Mouse (Mus musculus) limb, embryonic 13.5 days (tissue): ENCODE data around the gene Ubac2. TPM values are rescaled to one million over a fixed set of nuclear protein-coding genes. Genes with fewer than 3 reads are reported as not detected.
"Not testable (repeated sequence)": the region's sequence is repeated elsewhere in the genome, so short reads cannot be mapped to it uniquely, and the experiment has no call there.

Experiments
- ATAC-seq: fragments of 200-750 bp; cut with Nextera tagmentation; 2 replicates; pipeline ENCODE4 v1.8.0; 2017; ENCODE audit warnings: low read depth, moderate number of reproducible peaks, moderate TSS enrichment; ENCODE audit not compliant: low FRiP score
- H3K27ac ChIP-seq: fragments of 300-500 bp; sonication (generic); 2 replicates; pipeline ENCODE4 v1.5.1; 2015; ENCODE audit warnings: inconsistent platforms, mild to moderate bottlenecking, moderate library complexity
- H3K27me3 ChIP-seq: fragments of 300-500 bp; sonication (generic); 2 replicates; pipeline ENCODE4 v1.6.1; 2015; ENCODE audit warnings: mild to moderate bottlenecking, inconsistent platforms
- H3K36me3 ChIP-seq: fragments of 300-500 bp; sonication (generic); 2 replicates; pipeline ENCODE4 v1.6.1; 2015; ENCODE audit warnings: inconsistent platforms, mild to moderate bottlenecking, moderate library complexity
- H3K4me1 ChIP-seq: fragments of 300-500 bp; sonication (generic); 2 replicates; pipeline ENCODE4 v1.6.1; 2015; ENCODE audit warnings: inconsistent platforms
- H3K4me2 ChIP-seq: fragments of 300-500 bp; sonication (generic); replicated peaks from 2 replicates; pipeline ENCODE4 v1.6.1; 2015; ENCODE audit warnings: inconsistent platforms, mild to moderate bottlenecking, moderate library complexity
- H3K4me3 ChIP-seq: fragments of 300-500 bp; sonication (generic); 2 replicates; pipeline ENCODE4 v1.5.1; 2015; ENCODE audit warnings: moderate library complexity, mild to moderate bottlenecking, inconsistent platforms
- H3K9ac ChIP-seq: fragments of 300-500 bp; sonication (generic); 2 replicates; pipeline ENCODE4 v1.6.1; 2015; ENCODE audit warnings: mild to moderate bottlenecking, inconsistent platforms
- H3K9me3 ChIP-seq: fragments of 300-500 bp; sonication (generic); 2 replicates; pipeline ENCODE4 v1.6.1; 2016; ENCODE audit warnings: inconsistent platforms
- WGBS: fragments of 180-500 bp; shearing (Covaris S2); methylation state at CpG from one replicate; pipeline ENCODE4 v1.1.7; 2015; 5-methylcytosine and 5-hydroxymethylcytosine counted together
- polyA plus RNA-seq: library from polyadenylated mRNA; unstranded; fragments of >200 nt; fragmentation: Nextera tagmentation; extraction: Ambion mirVana; gene quantifications from 2 replicates; pipeline ENCODE4 v1.2.1, GENCODE M21; 2015

The Ubac2 gene
- 69.2 and 71.6 TPM in 2 replicates for polyA plus RNA-seq

DNA sequence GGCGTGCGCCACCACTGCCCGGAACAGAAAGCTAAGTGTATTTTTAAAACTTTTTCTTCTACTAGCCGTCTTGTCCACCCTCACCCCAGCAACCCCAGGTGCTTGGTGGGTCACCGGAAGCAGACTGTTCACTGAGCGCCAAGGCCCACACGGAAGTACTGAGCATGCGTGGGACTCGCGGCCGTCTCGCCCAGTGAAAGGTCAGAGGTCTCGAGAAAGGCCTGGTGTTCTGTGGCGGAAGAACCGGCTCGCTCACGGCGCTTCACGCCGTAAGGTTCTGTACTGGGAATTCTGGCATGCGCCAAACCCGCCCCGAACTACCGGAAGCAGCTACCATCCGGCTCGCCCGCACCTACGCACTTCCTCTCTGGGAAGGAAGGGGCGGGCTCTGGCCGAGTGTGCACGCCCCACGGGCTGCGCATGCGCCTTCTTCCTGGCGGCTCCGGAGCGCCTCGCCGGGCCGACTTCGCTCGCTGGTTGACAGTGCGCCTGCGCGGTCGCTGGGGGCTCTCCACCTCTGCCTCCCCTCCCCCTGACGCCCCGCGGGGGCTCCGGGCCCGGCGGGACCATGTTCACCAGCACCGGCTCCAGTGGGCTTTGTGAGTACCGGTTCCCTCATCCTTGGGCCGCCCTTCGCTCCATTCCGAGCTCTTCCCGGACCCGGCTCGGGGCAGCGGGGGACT, at the start of gene Ubac2:
Ubac2 (plus strand) TSS at position 445 of the 683 bp plus-strand sequence.
- Histone ChIP-seq H3K9me3 (no peaks in the 10 kb centered on the region), H3K27me3 (no peaks in the 10 kb centered on the region), H3K4me2 (peak within 1 kb of the TSS; percentile 93), H3K4me1 (peaks cover 9% of the 10 kb centered on the region), H3K27ac (peak within 1 kb of the TSS; percentile 86), H3K36me3 (peaks cover 2% of the 10 kb centered on the region; the same call in 1 of the 2 replicates), H3K9ac (peak within 1 kb of the TSS; percentile 92), H3K4me3 (peak within 1 kb of the TSS; percentile 94)
- ATAC-seq = peak; percentile 99
- under 1% methylated on average over 60 of the region's 61 CpGs for WGBS

DNA sequence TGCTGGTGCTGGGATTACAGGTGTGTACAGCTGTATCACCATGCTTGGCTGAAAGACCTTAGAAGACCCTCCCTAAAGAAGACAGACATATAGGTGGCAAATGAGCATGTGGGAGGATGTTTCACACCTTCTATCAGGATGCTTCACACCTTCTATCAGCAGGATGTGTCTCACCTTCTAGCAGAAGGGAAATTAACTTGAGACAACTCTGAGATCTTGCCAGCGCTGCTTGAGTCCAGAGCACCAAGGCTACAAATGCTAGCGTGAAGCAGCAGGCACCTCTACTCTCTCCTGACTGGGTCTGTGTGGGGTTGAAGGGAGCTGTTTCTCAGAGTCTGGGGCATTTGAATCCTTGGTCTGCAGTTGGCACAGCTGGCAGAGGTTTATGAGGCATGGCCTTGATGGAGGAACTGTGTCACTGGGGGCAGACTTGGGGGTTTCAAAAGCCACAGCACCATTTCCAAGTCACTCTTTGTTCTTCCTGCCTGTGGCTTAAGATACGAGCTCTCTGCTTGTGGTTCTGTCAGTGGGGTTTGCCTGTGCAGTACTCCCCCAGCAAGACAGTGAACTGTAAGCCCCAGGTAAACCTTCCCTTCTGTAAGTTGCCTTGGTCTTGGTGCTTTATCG, 48.5 kb upstream of the Ubac2 start:
- Histone ChIP-seq H3K27ac (no peak overlapping the region), H3K9ac (no peak overlapping the region), H3K27me3 (no peaks in the 10 kb centered on the region), H3K4me2 (no peak overlapping the region), H3K4me3 (no peak overlapping the region), H3K36me3 (no peaks in the 10 kb centered on the region), H3K9me3 (peaks cover 11% of the 10 kb centered on the region; the same call in 1 of the 2 replicates), H3K4me1 (peaks cover 9% of the 10 kb centered on the region; the same call in 1 of the 2 replicates)
- 79% methylated on average over 4 of the region's 4 CpGs for WGBS
- no peak for ATAC-seq

DNA sequence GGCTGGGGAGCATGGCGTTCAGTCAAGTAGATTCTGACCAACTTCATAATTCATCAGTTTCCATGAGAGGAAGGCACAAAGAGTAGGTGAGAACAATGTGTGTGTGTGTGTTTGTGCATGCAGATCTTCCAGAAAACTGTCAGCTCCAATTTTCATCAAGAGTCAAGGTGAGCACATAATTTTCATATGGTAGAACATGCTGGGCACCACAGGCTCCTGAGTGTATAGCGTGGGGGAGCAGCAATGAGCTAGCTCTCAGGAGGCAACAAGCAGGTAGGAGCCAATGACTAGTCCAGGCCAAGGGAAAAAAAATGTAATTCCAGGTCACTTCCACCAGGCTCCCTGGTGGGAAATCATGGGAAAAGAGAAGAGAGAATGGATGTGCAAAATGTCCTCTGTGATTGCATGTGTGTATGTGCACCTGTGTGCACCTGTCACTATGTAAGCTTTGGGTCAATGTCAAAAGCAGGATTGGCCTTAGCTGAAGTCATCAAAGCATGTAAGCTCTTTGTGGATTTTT, 45.4 kb upstream of the Ubac2 start:
- Histone ChIP-seq H3K36me3 (no peaks in the 10 kb centered on the region), H3K4me2 (no peak overlapping the region), H3K4me3 (no peak overlapping the region), H3K27ac (no peak overlapping the region), H3K9ac (no peak overlapping the region), H3K9me3 (peaks cover 23% of the 10 kb centered on the region), H3K27me3 (no peaks in the 10 kb centered on the region), H3K4me1 (no peaks in the 10 kb centered on the region)
- ATAC-seq = no peak
- WGBS = 76% methylated on average over 2 of the region's 2 CpGs

DNA sequence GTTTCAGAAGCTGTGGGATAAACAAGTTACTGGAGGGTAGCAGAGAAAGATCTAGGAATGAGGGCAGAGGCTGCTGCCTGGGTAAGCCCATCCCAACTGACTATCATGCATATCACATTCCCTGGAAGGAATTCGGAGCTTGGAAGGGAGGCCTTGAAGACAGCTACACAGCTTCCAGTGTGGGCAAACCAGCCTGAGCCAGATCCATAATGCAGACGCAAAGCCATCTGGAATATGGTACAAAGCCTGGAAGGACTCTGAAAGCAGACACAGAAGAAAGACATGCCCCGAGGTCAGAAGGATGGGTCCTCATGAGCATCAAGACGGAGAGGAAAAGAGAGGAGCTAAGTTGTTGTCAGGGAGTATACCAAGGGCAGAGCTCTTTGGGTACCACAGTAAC, 40.3 kb upstream of the Ubac2 start:
- 82% methylated on average over 4 of the region's 4 CpGs for WGBS
- H3K9me3 ChIP-seq = peaks cover 28% of the 10 kb centered on the region
- H3K4me2 ChIP-seq = no peak overlapping the region
- ATAC-seq = no peak
- no peak overlapping the region for H3K9ac ChIP-seq
- no peaks in the 10 kb centered on the region for H3K4me1 ChIP-seq
- no peak overlapping the region for H3K4me3 ChIP-seq
- no peaks in the 10 kb centered on the region for H3K36me3 ChIP-seq
- no peak overlapping the region for H3K27ac ChIP-seq
- H3K27me3 ChIP-seq = no peaks in the 10 kb centered on the region

DNA sequence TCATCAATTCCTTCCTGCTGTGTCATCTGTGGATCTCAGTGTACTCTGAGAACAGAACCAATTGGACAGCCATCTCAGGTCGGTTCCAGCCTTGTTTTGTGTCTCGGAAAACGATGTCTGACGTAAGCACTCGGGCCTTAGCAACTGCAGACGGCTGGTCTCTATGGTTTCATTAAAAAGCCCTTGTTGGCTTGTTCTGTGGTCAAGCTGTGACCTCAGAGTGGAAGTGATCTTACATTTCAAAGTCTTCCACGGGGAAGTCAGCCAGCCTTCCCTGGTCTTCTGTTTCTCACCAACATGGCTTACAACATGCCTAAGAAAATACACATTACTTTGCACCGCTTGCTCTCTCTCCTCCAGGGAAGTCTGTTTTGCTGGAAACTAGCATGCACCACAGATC, 38.2 kb upstream of the Ubac2 start:
- H3K4me3 ChIP-seq = no peak overlapping the region
- no peak overlapping the region for H3K4me2 ChIP-seq
- 87% methylated on average over 8 of the region's 8 CpGs for WGBS
- no peaks in the 10 kb centered on the region for H3K36me3 ChIP-seq
- H3K27me3 ChIP-seq = no peaks in the 10 kb centered on the region
- H3K27ac ChIP-seq = no peak overlapping the region
- no peaks in the 10 kb centered on the region for H3K4me1 ChIP-seq
- H3K9ac ChIP-seq = no peak overlapping the region
- peaks cover 22% of the 10 kb centered on the region for H3K9me3 ChIP-seq
- no peak for ATAC-seq

DNA sequence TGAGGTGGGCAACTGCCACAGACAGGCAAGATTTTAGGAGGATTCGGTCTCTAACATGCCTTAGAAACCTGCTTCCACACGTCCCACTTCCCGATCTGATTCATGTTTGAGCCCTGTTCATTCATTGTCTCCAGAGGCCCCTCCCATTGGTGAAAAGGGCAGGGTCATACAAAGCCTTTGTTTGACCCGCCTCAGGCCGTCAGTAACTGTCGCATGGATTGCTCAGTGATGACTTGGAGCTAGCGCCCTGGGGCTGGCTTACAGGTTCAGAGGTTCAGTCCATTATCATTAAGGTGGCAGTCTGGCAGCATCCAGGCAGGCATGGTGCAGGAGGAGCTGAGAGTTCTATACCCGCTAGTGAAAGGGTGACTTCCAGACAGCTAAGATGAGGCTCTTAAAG, 33.9 kb upstream of the Ubac2 start:
- Histone ChIP-seq H3K4me1 (no peaks in the 10 kb centered on the region), H3K4me2 (no peak overlapping the region), H3K27me3 (no peaks in the 10 kb centered on the region), H3K4me3 (no peak overlapping the region), H3K27ac (no peak overlapping the region), H3K36me3 (no peaks in the 10 kb centered on the region), H3K9ac (no peak overlapping the region), H3K9me3 (no peaks in the 10 kb centered on the region)
- ATAC-seq = no peak
- 77% methylated on average over 8 of the region's 8 CpGs for WGBS

DNA sequence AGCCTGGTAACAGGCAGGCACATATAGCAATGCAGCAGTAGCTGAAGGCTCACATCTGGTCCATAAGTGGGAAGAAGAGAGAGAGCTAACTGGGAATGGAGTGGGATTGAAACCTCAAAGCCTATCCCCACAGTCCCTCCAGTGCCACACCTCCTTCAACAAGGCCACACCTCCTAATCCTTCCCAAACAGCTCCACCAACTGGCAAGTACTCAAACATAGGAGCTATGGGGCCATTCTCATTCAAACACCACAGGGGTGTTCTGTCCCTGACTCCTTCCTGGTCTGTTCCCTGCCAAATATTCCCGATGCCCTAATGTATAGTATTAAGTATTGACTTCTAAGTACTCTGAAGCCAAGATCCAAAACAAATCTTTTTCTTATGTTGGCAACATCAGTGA, 27.2 kb upstream of the Ubac2 start:
- H3K27me3 ChIP-seq = no peaks in the 10 kb centered on the region
- 93% methylated on average over 1 of the region's 1 CpGs for WGBS

DNA sequence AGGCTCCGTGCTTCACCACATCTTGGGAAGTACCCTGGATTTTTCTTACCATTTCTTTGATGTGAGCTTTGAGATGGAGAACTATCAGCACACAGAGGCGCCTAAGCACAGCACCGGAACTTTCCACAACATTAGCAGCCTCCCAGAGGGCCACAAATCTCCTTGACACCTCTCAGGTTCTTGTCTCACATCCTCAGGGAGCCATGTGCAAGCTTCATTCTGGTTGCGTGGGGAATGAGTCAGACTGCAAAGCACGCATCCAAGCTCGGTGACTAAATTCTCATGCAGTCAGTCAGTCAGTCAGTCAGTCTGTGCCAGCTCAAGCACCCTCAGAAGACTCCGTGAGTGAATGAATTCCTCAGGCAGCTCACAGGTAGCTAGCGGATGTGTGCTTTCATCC, 25.9 kb upstream of the Ubac2 start:
- no peak overlapping the region for H3K4me2 ChIP-seq
- no peak for ATAC-seq
- no peaks in the 10 kb centered on the region for H3K27me3 ChIP-seq
- H3K4me1 ChIP-seq = no peaks in the 10 kb centered on the region
- no peaks in the 10 kb centered on the region for H3K9me3 ChIP-seq
- H3K27ac ChIP-seq = no peak overlapping the region
- no peaks in the 10 kb centered on the region for H3K36me3 ChIP-seq
- no peak overlapping the region for H3K9ac ChIP-seq
- WGBS = 70% methylated on average over 8 of the region's 8 CpGs
- H3K4me3 ChIP-seq = no peak overlapping the region

More for the DNA sequence above, 27.2 kb upstream of the Ubac2 start:
- H3K36me3 ChIP-seq = no peaks in the 10 kb centered on the region
- H3K4me2 ChIP-seq = no peak overlapping the region
- no peaks in the 10 kb centered on the region for H3K9me3 ChIP-seq
- no peak overlapping the region for H3K27ac ChIP-seq
- no peak overlapping the region for H3K4me3 ChIP-seq
- no peaks in the 10 kb centered on the region for H3K4me1 ChIP-seq
- no peak for ATAC-seq
- no peak overlapping the region for H3K9ac ChIP-seq

DNA sequence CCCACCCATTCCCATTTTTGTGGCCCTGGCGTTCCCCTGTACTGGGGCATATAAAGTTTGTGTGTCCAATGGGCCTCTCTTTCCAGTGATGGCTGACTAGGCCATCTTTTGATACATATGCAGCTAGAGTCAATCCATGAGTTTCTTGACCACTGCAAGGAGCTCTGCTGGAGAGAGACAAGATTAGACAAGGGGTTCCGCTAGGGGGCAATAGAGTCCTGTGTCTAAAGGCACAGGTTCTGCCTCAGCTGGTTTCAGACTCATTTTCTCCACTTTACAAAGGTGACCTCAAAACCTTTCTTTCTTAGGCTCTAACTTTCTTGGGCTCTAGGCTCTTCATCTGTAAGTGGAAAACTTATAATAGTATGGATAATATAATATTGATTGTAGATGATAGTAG, 13.3 kb upstream of the Ubac2 start:
- WGBS = 16% methylated on average over 2 of the region's 2 CpGs
- ATAC-seq = 0 out of 2 replicates have a peak, but pooled peaks have one; percentile 46
- H3K36me3 ChIP-seq, H3K27ac ChIP-seq, H3K4me3 ChIP-seq, H3K4me1 ChIP-seq, H3K4me2 ChIP-seq, H3K9me3 ChIP-seq, H3K9ac ChIP-seq, H3K27me3 ChIP-seq: not testable (repeated sequence)

DNA sequence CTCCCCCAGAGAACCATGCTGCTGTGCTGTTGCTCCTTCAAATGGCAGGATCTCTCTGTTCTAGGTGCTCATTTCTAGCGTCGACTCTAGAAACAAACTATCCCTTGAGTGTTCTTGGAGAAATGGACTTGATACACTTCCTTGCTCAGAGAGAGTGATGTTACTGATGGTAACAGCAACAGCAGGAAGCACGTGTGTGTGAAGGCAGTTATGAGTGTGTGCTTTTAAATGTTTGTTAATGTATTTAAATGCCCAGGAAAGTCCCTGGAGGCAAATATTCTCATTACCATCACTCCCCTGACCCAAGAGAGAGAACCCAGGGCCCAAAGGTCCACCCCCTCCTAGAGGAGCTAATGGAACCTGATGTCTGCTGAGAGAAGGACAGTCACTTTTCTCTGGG, 11.8 kb upstream of the Ubac2 start:
- Histone ChIP-seq H3K27ac (no peak overlapping the region), H3K4me3 (no peak overlapping the region), H3K4me1 (peaks cover 7% of the 10 kb centered on the region; the same call in 1 of the 2 replicates), H3K9me3 (no peaks in the 10 kb centered on the region), H3K27me3 (peaks cover 5% of the 10 kb centered on the region; the same call in 1 of the 2 replicates), H3K4me2 (no peak overlapping the region), H3K36me3 (no peaks in the 10 kb centered on the region), H3K9ac (no peak overlapping the region)
- WGBS = 69% methylated on average over 3 of the region's 3 CpGs
- no peak for ATAC-seq

DNA sequence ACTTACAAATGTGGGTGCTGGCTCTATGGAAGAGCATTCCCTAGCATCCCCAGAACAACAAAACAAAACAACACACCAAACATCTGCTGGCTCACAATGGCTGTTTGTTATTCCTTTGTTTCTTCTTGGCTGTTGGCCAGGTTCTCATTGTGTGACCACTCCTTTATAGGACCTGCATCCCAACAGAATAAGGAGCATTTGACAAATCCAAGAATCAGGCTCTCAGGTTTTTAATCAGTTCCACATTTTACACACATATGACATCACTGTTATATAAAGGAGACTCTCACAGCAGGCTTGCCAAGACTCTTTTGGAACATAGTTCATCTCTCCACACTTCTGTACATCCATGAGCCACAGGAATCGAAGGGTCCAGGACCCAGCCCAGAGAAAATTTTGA, 9.3 kb upstream of the Ubac2 start:
- Histone ChIP-seq H3K36me3 (no peaks in the 10 kb centered on the region), H3K9me3 (no peaks in the 10 kb centered on the region), H3K4me3 (no peak overlapping the region), H3K27me3 (no peaks in the 10 kb centered on the region), H3K9ac (no peak overlapping the region), H3K27ac (no peak overlapping the region), H3K4me2 (no peak overlapping the region), H3K4me1 (peaks cover 7% of the 10 kb centered on the region; the same call in 1 of the 2 replicates)
- ATAC-seq = peak; percentile 29; the same call in 1 of the 2 replicates
- 72% methylated on average over 1 of the region's 1 CpGs for WGBS

DNA sequence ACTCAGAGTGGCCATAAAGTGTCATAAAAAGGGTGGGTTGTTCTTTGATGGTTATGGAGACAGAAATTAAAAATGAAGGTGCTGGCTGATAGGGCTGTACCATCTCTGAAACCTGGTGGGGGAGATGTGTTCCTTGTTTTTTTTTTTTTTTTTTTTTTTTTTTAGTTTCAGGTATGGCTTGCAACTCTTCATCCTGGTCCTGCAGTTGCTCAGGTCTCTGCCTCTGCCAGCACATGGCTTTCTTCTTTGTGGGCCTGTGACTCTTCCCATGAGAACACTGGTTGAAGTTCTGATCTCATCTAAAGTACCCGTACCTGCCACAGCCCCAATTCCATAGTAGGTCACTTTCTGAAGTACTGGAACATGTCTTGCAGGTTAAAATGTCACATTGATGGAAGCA, 5.7 kb upstream of the Ubac2 start:
- Histone ChIP-seq H3K9me3 (no peaks in the 10 kb centered on the region), H3K4me3 (no peak overlapping the region), H3K27ac (no peak overlapping the region), H3K4me1 (peaks cover 7% of the 10 kb centered on the region; the same call in 1 of the 2 replicates), H3K4me2 (no peak overlapping the region), H3K9ac (no peak overlapping the region), H3K27me3 (no peaks in the 10 kb centered on the region), H3K36me3 (no peaks in the 10 kb centered on the region)
- ATAC-seq = no peak
- WGBS = 73% methylated on average over 1 of the region's 1 CpGs
